Mouse (Mus musculus) thymus, adult 18-20 months (tissue): Measurements from ENCODE around the gene Olfr1054.
"Not testable (repeated sequence)": the region's sequence is repeated elsewhere in the genome, so short reads cannot be mapped to it uniquely, and the experiment has no call there.

Experiments used
- DNase-seq, 2 experiments: peaks; one replicate each; pipeline ENCODE4 v3.0.0; 2022; ENCODE audit warnings: mixed read lengths in 2 of 2

Olfr1054 gene

DNA sequence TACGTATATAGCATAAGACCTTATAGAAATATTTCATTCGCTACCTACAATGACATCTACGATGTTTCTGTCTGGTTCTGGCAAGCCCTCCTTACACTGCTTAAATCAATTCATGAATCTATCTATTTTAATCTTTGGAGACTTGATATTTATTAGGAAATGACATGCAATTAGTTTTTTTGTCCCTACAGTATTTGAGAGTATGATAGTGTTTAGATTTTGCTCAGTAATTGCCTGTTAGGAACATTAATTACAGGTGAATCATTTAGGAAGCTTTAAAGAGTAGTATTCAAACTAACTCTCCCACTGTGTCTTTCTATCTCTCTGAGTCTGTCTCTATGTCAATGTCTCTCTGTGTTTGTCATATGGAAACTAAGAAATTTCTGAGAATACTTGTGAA lies at the start of gene Olfr1054:
Gene Olfr1054, minus strand, starts transcription at position 101 of the 400 bp plus-strand sequence.
- DNase-seq = no peak

DNA sequence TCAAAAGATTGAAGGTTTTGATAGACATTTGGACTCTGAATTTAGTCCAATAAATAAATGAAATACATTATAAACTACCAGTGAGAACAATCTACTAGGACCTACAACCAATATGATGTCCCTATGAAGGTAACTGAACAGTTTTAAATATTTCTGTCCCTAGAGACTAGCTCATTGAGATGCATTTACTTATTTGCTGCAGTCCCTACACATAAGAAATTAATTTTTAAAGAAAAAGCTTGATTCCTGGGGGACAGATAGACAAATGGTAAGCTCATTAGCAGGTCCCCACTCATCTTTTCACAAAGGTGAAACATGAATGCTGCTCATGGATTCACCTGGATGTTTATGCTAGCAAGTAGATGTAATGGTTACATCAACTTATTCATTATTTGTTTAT lies 43.1 kb upstream of the Olfr1054 start, which contains the start of gene Olfr1057:
Gene Olfr1057, minus strand, starts transcription at position 101 of the 400 bp plus-strand sequence.
- no peak for DNase-seq

GRCm38 (mm10) chr2:86366342-86366741 lies 31.1 kb upstream of the Olfr1054 start:
- not testable (repeated sequence) for DNase-seq

DNA sequence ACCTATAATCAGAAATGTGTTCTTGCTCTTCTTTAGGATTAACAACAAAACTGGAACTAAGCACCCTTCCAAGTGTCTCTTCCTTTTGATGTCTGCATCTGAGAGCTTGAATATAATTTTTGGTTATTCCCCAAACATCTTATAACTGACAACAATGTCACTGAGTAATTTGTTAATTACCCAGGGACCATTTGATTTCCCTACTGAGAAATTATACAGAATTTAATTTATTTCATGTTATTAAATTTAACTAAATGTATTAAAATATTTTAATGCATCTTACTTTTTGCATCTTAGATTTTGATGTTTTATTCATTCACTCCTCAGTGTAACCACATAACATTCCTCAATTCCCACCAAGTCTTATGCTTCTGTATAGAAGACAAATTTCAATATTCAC lies 27.1 kb upstream of the Olfr1054 start, which contains the start of gene Olfr1056:
Gene Olfr1056, minus strand, starts transcription at position 101 of the 400 bp plus-strand sequence.
- DNase-seq = no peak

DNA sequence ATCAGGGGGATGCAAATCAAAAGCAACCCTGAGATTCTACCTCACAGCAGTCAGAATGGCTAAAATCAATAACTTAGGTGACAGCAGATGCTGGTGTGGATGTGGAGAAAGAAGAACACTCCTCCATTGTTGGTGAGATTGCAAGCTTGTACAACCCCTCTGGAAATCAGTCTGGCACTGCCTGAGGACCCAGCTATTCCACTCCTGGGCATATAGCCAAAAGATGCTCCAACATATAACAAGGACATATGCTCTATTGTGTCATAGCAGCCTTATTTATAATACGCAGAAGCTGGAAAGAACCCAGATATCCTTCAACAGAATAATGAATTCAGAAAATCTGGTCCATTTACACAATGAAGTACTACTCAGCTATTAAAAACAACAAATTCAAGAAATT lies 16.5 kb upstream of the Olfr1054 start:
- not testable (repeated sequence) for DNase-seq

- no peak for DNase-seq
These were observed 15.0 kb upstream of the Olfr1054 start, which contains the start of gene Olfr1055 for GRCm38 (mm10) chr2:86350184-86350583. Gene Olfr1055 (minus strand): TSS chr2:86350284.

DNA sequence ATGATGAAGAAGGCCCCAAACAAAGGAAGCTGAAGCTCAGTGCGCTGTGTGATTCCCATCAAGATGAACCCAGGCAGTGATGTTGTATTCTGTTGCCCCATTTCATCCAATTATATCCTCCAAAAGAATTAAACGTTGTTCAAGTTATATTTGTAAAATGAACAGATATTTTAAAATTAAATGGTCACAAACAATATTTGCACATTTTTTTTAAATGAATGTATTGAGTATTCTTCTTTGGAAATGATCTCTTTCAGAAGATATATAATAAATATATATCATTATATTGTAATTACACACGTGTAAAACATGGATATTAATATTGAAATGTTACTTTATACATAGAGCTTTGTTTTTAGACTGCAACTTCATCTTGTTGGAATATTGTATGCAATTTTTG lies 20.0 kb downstream of the Olfr1054 start, which contains the start of gene Olfr1053:
Gene Olfr1053, minus strand, starts transcription at position 101 of the 400 bp plus-strand sequence.
- DNase-seq = no peak

- DNase-seq = no peak
These were observed 43.1 kb downstream of the Olfr1054 start, which contains the start of gene Olfr1052 for GRCm38 (mm10) chr2:86292155-86292554. Gene Olfr1052 (plus strand): TSS chr2:86292455.
